Mouse (Mus musculus) retina, postnatal 7 days (tissue): ENCODE measurements around the gene Mul1.

Experiments
- DNase-seq: peaks from one replicate; pipeline ENCODE4 v3.0.0-alpha.2; 2012; ENCODE audit warnings: low read depth, low spot score

Mul1 gene

DNA sequence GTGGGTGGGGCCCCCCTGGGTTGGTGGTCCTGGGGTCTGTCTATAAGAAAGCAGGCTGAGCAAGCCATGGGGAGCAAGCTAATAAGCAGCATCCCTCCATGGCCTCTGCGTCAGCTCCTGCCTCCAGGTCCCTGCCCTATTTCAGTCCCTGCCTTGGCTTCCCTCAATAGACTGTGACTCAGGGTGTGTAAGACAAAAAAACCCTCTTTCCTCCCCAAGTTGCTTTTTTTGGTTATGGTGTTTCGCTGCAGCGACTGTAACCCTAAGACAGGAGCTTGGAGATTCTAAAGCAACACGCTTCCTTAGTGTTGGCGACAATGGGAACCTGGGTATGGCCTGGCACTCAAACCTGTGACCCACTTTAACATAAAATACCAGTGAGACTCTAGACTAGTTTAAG is 27.0 kb downstream of the Mul1 start:
- DNase-seq: no peak

DNA sequence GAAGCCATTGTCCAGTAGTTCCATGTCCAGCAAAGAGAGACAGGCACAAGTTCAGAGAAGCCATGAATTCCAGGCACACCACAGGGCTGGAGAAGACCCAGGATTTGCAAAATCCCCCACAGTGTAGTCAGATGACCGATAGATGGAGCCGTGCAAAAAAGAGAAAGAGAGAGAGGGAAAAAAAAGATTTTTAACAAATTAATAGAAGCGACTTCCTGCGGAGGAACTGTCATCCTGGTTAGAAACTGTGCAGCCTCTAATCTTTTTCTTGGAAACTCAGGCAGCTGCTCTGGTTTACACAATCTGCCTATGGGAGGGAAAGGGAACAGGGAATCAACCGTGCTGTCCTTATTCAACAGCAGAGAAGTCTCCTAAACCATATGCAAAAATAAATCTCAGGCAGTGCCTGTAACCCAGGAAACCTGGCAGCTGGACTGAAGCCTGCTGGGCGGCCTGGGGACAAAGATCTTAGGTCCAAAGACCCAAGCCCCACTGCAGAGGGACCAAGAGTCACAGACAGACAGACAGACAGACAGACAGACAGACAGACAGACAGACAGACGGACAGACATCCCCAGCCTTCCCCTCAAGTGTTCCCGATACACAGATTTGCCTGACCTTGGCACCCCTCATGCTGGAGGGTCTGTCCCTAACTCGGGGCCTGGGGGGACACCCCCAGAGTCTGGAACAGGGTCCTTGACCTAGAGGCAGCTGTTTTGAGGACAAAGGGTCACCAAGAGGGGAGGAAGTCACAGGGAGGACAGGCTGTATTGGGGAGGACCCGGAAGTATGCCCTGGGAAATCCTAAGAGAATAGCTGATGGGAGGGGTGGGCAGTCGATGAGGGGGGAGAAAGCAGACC is 28.7 kb downstream of the Mul1 start:
- DNase-seq: no peak

GRCm38 (mm10) chr4:138463832-138464487 is 29.5 kb downstream of the Mul1 start:
- DNase-seq: no peak

- DNase-seq: no peak
These were observed 30.3 kb downstream of the Mul1 start for GRCm38 (mm10) chr4:138464667-138465353.

- no peak for DNase-seq
These were observed 31.0 kb downstream of the Mul1 start for GRCm38 (mm10) chr4:138465446-138465845.

DNA sequence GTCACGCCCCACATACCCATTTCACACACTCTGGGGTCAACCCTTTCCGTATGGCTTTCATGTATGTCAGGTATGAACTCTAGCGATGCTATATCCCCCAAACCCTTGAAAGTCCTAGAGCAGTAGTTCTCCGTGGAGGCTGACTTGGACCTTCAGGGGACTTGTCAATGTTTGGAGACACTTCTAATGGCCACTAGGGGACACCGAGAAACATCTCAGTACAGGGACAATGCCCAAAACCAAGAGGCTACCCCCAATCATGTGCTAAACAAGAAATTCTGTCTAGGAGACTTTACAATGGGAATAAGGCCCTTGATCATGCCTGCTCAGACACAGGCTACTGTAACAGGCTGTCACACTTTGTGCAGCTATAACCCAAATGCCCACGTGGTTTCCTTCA is 32.2 kb downstream of the Mul1 start:
- no peak for DNase-seq

- DNase-seq: no peak
These were observed 33.0 kb downstream of the Mul1 start for GRCm38 (mm10) chr4:138467451-138467850.

GRCm38 (mm10) chr4:138469080-138469479 is 34.6 kb downstream of the Mul1 start:
- DNase-seq: no peak

- DNase-seq: no peak
These were observed 36.8 kb downstream of the Mul1 start for GRCm38 (mm10) chr4:138471241-138471640.

DNA sequence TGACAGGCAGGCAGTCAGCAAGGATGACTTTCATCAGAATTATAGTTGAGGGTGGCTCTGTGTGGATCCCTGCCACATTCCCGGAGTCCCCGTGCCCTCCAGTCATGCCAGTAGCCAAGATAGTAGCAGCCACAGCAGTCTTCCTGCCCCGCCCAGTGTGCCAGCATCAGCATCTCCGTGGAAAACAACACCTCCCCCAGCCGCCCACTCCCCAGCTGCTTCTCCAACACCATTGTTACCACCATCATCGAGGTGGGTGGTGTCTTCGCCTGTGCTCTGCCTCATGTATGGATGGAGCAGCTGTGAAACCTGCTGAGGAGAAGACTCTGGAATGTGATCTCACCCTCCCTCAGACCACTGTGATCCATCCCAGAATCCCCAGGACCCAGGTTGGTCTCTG is 45.1 kb downstream of the Mul1 start:
- no peak for DNase-seq

DNA sequence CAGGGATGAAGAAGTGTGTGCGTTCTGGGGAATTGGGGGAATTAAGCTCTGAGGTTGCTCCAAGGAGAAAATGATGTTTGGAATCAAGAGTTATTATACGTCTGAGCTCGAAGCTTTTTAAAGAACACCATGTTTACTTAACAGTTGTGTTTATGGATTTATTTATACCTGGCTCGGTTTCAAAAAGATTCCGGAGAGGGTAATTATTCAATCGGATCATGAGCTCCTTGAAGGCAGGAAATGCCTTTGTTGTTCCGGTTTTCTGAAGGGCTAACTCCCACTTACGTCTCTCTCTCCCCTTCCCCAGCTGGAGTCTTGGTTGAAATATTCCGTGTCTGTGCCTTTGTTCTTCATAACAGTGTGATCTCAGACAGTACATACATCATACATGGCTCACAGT is 46.5 kb downstream of the Mul1 start:
- DNase-seq: no peak

GRCm38 (mm10) chr4:138482721-138483120 is 48.2 kb downstream of the Mul1 start:
- no peak for DNase-seq

GRCm38 (mm10) chr4:138488241-138488640 is 53.8 kb downstream of the Mul1 start:
- no peak for DNase-seq

- DNase-seq: no peak
These were observed 56.6 kb downstream of the Mul1 start for GRCm38 (mm10) chr4:138491088-138491487.
